Mouse (Mus musculus) inflammation-experienced regulatory T-cells, adult 6 months (primary cell): Measurements from ENCODE around the gene Erbb4. TPM values are rescaled to one million over a fixed set of nuclear protein-coding genes. Genes with fewer than 3 reads are reported as not detected.

Experiments used
- ATAC-seq: one replicate; pipeline ENCODE4 v1.8.0; 2017
- polyA plus RNA-seq, 3 experiments: library from polyadenylated mRNA; unstranded; fragments of 100-300 nt; shearing (Covaris generic); gene quantifications; one replicate each; pipeline ENCODE4 v1.2.1; 2017

The Erbb4 gene
- polyA plus RNA-seq, 3 experiments from 2014 or later: not detected

DNA sequence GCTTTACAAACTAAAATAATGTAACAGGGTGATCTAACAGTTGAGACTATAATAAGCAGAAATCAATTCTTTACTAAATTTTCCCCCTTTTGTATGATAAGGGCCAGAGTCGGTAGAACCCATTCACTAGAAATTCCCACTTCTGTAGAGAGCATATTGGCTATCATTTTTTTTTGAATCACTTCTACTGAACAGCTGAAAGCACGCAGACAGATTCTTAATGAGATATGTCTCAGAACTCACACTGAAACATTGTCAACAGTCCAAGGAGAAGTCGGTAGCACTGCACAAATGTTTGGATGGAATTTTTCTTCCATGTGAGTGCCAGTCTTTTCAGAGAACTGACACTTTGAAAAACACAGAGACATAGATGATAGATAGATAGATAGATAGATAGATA lies 1053.1 kb downstream of the Erbb4 start:
- no peak for ATAC-seq

DNA sequence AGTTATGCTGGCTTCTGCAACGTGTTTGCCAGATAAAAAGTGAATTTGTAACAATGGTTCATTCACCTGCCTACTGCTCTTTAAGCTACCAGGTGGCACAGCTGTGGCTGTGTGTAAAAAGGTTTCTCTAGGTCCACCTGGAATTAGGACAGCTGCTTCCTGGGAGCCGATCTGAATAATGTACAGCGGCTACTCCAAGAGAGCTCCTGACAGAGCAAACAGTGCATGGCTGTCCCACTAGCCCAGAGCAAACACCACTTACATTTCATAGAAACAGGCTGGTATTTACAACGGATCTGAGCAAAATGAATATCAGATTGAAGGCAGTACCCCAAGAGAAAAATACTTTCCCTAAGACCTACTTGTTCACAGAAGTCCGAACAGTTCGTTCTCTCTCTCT lies 1058.0 kb downstream of the Erbb4 start:
- no peak for ATAC-seq

DNA sequence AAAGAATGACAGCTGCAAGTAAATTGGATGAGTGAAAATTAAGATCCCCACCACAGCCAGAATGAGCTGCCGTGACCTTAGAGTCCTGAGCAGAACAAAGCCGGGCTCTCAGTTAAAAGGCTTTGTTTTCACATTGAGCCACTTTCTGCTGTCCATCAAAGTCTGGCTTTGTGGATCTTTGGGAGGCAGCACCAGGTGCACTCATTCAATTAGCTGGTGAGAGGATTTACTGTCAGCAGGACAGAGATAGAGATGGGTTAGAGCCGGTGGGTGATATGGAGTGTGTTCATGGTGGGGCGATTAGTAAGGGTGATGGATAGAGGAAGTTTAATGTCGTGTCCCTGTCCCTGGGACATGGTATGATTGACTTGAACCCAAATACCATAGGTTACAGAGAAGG lies 1060.7 kb downstream of the Erbb4 start:
- no peak for ATAC-seq

DNA sequence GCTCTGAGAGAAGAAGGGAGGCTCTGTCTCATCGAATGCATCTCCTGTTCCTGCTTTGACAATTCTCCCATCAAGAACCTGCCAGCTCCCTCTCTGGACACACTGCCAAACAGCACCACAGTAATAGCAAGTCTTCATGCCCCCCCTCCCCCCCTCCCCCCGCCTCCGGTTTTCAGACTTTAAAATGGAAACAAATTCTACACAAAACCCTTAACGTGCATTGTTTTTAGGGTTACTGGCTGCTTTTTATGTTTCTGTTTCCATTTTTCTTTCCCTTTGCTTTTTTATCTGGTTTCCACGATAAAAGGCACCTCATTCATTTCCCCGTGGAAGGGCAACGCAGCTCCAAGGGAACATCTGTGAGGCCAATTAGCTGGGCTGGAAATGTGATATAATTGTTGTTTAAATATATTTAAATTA lies 1061.3 kb downstream of the Erbb4 start:
- ATAC-seq: no peak

DNA sequence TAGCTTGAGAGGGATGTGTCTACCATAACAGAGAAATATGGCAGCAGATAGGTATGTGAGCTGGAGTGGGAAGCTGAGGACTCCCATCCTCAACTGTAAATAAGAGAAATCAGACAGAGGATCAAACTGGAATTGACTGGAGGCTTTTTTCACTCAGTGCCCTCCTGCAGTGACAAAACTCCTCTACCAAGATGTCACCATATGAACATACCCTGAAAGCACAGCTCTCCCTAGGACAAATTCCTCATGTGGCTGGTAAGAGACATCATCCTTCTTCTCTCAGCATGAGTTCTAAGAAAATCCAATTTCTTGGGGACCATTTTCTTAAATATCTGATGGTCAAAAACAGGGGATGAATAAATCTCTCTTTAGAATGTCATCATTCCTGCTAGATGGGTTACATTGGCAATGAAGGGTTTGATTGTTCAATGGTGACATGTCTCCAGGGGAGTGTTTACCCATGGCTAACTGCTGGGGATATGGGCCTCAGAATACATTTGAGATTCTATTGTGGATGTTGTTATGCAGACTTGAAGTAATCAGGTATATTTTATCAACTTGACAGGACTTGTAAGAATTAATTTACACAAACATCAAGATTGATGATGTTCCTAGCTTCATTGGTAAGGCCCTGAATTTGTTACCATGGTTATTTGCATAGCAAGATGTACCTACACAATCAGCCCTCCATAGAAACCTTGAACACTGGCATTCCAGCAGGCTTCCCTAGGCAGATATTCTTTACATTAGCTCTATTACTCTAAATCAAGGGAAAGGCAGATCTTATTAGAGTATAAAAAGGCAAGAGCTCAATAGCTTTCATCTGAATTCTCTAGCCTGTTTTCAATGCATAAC lies 1083.5 kb downstream of the Erbb4 start:
- ATAC-seq: no peak

DNA sequence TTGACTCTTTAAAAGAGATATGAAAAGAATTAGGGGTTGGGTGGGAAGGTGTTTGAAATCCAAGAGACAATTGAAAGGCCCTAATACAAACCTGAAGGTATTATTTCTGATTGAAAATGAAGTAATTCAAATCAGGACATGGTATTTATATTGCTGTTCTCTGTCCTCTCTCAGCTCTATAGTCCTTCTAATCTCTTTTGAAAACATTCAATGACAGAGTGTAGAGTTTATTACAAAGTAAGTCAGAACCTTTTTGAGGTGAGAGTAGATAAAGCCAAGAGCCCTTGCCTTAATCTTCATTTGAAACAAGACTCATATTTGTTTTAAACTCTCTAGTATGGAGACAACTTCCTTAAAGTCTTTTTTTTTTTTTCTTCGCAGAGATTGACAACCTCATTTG lies 1087.8 kb downstream of the Erbb4 start:
- no peak for ATAC-seq

DNA sequence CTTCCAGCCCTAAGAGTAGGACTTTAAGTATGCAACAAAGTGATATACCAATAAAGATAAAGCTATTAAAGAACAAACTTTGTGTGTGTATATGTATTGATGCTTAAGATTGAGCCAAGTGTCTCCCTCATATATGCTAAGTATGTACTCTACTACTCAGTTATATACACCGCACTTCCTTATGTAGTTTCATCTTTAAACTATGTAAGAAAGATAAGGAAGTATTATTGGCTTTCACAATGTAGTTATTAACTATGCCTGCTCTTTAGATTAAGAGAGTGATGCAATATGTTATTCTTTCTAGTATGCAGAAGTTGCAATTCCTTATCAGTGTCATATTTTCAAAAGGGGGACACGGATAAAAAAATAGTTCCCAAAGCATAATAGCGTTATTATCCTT lies 1088.2 kb downstream of the Erbb4 start:
- no peak for ATAC-seq
